Comparison of ENCODE assay signal across 8 mouse cellular contexts in genomic region chr3:87795336-87796277, GRCm38 (mm10). TPM values are rescaled to one million over a fixed set of nuclear protein-coding genes. Genes with fewer than 3 reads are reported as not detected.
DNase-seq lines count a peak whose midpoint lies in the region; ATAC-seq and TF ChIP-seq lines count a peak whose summit lies in the region.

No protein-coding gene starts in this region.

- TF ChIP-seq EP300 in stomach, postnatal 0 days (optimal IDR thresholded peaks at IDR 0.05): no peak

- H3K9ac ChIP-seq in liver, embryonic 11.5 days (ENCODE audit: low read depth, low read length): no peak overlapping the region
- H3K9ac ChIP-seq in stomach, postnatal 0 days (ENCODE audit: low read length): no peak overlapping the region

- H3K79me3 ChIP-seq in C2C12 (ENCODE audit: low read depth): no peaks in the 10 kb centered on the region

- no peak for TF ChIP-seq POLR2A in myocyte (IDR thresholded peaks at IDR 0.05; ENCODE audit: insufficient read length, low read depth)

- WGBS in liver, embryonic 11.5 days: 14% methylated on average over 33 of the region's 33 CpGs
- 16% methylated on average over 33 of the region's 33 CpGs for WGBS in stomach, postnatal 0 days

- no peaks in the 10 kb centered on the region for H3K9me3 ChIP-seq in liver, embryonic 11.5 days (ENCODE audit: control insufficient read depth, low read length)
- H3K9me3 ChIP-seq in stomach, postnatal 0 days (ENCODE audit: control insufficient read depth, low read length): no peaks in the 10 kb centered on the region

- H3ac ChIP-seq in C2C12 (ENCODE audit: control insufficient read depth, insufficient read length, low read depth) (no peak overlapping the region), myocyte (ENCODE audit: control insufficient read depth, insufficient read length) (no peak overlapping the region)

- H3K4me2 ChIP-seq in liver, embryonic 11.5 days: peak overlapping the region; percentile 60
- no peak overlapping the region for H3K4me2 ChIP-seq in myocyte (ENCODE audit: low read depth)
- H3K4me2 ChIP-seq in stomach, postnatal 0 days (replicated peaks; ENCODE audit: low read depth): peak overlapping the region; percentile 39

- no peak overlapping the region for H3K27ac ChIP-seq in liver, embryonic 11.5 days (ENCODE audit: low read depth, low read length)
- no peak overlapping the region for H3K27ac ChIP-seq in stomach, postnatal 0 days (replicated peaks)

- H3K36me3 ChIP-seq in C2C12 (ENCODE audit: control insufficient read depth, insufficient read depth) (no peaks in the 10 kb centered on the region), myocyte (ENCODE audit: control insufficient read depth, insufficient read depth) (no peaks in the 10 kb centered on the region)
- H3K36me3 ChIP-seq in liver, embryonic 11.5 days (ENCODE audit: control insufficient read depth, insufficient read depth, low read length): no peaks in the 10 kb centered on the region
- no peaks in the 10 kb centered on the region for H3K36me3 ChIP-seq in stomach, postnatal 0 days (ENCODE audit: control insufficient read depth, insufficient read depth, low read length)

- TF ChIP-seq CTCF in C2C12 (IDR thresholded peaks at IDR 0.05; ENCODE audit: control insufficient read depth, insufficient read depth, insufficient read length): no peak
- TF ChIP-seq CTCF in stomach, postnatal 0 days (IDR thresholded peaks at IDR 0.05; ENCODE audit: low read depth): peak; percentile 84

- H3K27me3 ChIP-seq in C2C12 (ENCODE audit: control insufficient read depth, insufficient read depth, insufficient read length) (peaks cover 96% of the 10 kb centered on the region), myocyte (ENCODE audit: control insufficient read depth, insufficient read depth, insufficient read length) (peaks cover 81% of the 10 kb centered on the region)
- H3K27me3 ChIP-seq in liver, embryonic 11.5 days (replicated peaks; ENCODE audit: control insufficient read depth, insufficient read depth, low read length): peaks cover 96% of the 10 kb centered on the region
- H3K27me3 ChIP-seq in stomach, postnatal 0 days (ENCODE audit: control insufficient read depth, insufficient read depth, low read length): peaks cover 14% of the 10 kb centered on the region

- ATAC-seq in activated CD4-positive, CD25-positive, alpha-beta regulatory T cell, adult 4 months: peak; percentile 52
- no peak for ATAC-seq in liver, embryonic 11.5 days (replicated peaks; ENCODE audit: low FRiP score)
- ATAC-seq in stomach, postnatal 0 days (ENCODE audit: low FRiP score, low TSS enrichment): peak; percentile 27; the same call in 1 of the 2 replicates

- DNase-seq in embryo, embryonic 10.5 days (ENCODE audit: low spot score): peak; percentile 88
- DNase-seq in gastrocnemius, postnatal 4 days (ENCODE audit: low spot score in 2 of 2): peak; percentile 60 to 72
- DNase-seq in kidney, adult 18-20 months: peak; percentile 65
- peak; percentile 64 for DNase-seq in liver, embryonic 11.5 days (ENCODE audit: low spot score)
- peak; percentile 74 for DNase-seq in stomach, postnatal 0 days (ENCODE audit: low spot score)

- H3K4me1 ChIP-seq in liver, embryonic 11.5 days (replicated peaks; ENCODE audit: control insufficient read depth, insufficient read depth, low read length): peaks cover 7% of the 10 kb centered on the region; the same call in 1 of the 2 replicates
- H3K4me1 ChIP-seq in stomach, postnatal 0 days (replicated peaks; ENCODE audit: control insufficient read depth, insufficient read depth): no peaks in the 10 kb centered on the region; the same call in 1 of the 2 replicates

- H3K4me3 ChIP-seq in C2C12 (ENCODE audit: insufficient read depth, poor library complexity, severe bottlenecking) (no peak overlapping the region), myocyte (no peak overlapping the region)
- peak overlapping the region; percentile 35 for H3K4me3 ChIP-seq in liver, embryonic 11.5 days (ENCODE audit: low read depth, low read length)
- H3K4me3 ChIP-seq in stomach, postnatal 0 days (ENCODE audit: low read depth, low read length): peak overlapping the region; percentile 25

- H3K79me2 ChIP-seq in C2C12 (ENCODE audit: control insufficient read depth, insufficient read depth) (no peaks in the 10 kb centered on the region), myocyte (ENCODE audit: control insufficient read depth, insufficient read depth) (no peaks in the 10 kb centered on the region)

TF ChIP-seq in C2C12, 6 proteins besides CTCF, POLR2A, EP300 and RAD21:
- TF ChIP-seq MYOD1 (IDR thresholded peaks at IDR 0.05; ENCODE audit: control insufficient read depth, insufficient read length, low read depth): no peak
- peak; percentile 71 for TF ChIP-seq CEBPB (IDR thresholded peaks at IDR 0.05; ENCODE audit: low read depth)
- no peak for TF ChIP-seq FOSL1 (IDR thresholded peaks at IDR 0.05; ENCODE audit: insufficient read depth, low read length, poor library complexity, severe bottlenecking)
TF ChIP-seq in C2C12: peak in this region for 1.

TF ChIP-seq in myocyte, 11 proteins besides CTCF, POLR2A, EP300 and RAD21:
- peak; percentile 60; the same call in 1 of the 2 replicates for TF ChIP-seq CEBPB (IDR thresholded peaks at IDR 0.05; ENCODE audit: insufficient read depth, poor library complexity, severe bottlenecking)
- TF ChIP-seq SRF (IDR thresholded peaks at IDR 0.05; ENCODE audit: control insufficient read depth, insufficient read length, low read depth): no peak

RNA-seq across cellular contexts. Expression of gene Ntrk1, which starts 0.6 kb away (rescaled TPM):
- polyA plus RNA-seq in C2C12 (2012; fragmentation: generic; extraction: Trizol) (not detected), myocyte (2012; fragmentation: generic; extraction: Trizol) (not detected)
- not detected for polyA plus RNA-seq in activated CD4-positive, CD25-positive, alpha-beta regulatory T cell, adult 4 months (2017; shearing (Covaris generic))
- total RNA-seq in gastrocnemius, postnatal 4 days (2021): under 1 TPM; 0.10 to 0.13 TPM
- 0.62 and 1.1 TPM in 2 replicates for polyA plus RNA-seq in liver, embryonic 11.5 days (2014; fragmentation: Nextera tagmentation; extraction: Ambion mirVana)
- 0.39 and 0.41 TPM in 2 replicates for polyA plus RNA-seq in stomach, postnatal 0 days (2015; fragmentation: Nextera tagmentation; extraction: Ambion mirVana)

RNA-seq across cellular contexts. Expression of gene Insrr, which starts 1.1 kb away (rescaled TPM):
- polyA plus RNA-seq in C2C12 (2012; fragmentation: generic; extraction: Trizol) (not detected), myocyte (2012; fragmentation: generic; extraction: Trizol) (not detected)
- polyA plus RNA-seq in activated CD4-positive, CD25-positive, alpha-beta regulatory T cell, adult 4 months (2017; shearing (Covaris generic)): under 1 TPM; 0.28 to 0.61 TPM
- total RNA-seq in gastrocnemius, postnatal 4 days (2021): under 1 TPM; 0.15 to 0.18 TPM
- polyA plus RNA-seq in liver, embryonic 11.5 days (2014; fragmentation: Nextera tagmentation; extraction: Ambion mirVana): 0.05 and 0.06 TPM in 2 replicates
- 0.18 and 0.19 TPM in 2 replicates for polyA plus RNA-seq in stomach, postnatal 0 days (2015; fragmentation: Nextera tagmentation; extraction: Ambion mirVana)

RNA-seq across cellular contexts. Expression of gene Pear1, which starts 28.5 kb away (rescaled TPM):
- polyA plus RNA-seq in C2C12 (2012; fragmentation: generic; extraction: Trizol) (1.7 TPM), myocyte (2012; fragmentation: generic; extraction: Trizol) (0.65 TPM)
- 10 to 100 TPM; 49.6 to 67.4 TPM for polyA plus RNA-seq in activated CD4-positive, CD25-positive, alpha-beta regulatory T cell, adult 4 months (2017; shearing (Covaris generic))
- total RNA-seq in gastrocnemius, postnatal 4 days (2021): 10 to 100 TPM; 20.8 to 26.2 TPM
- 15.5 and 18.4 TPM in 2 replicates for polyA plus RNA-seq in liver, embryonic 11.5 days (2014; fragmentation: Nextera tagmentation; extraction: Ambion mirVana)
- polyA plus RNA-seq in stomach, postnatal 0 days (2015; fragmentation: Nextera tagmentation; extraction: Ambion mirVana): 6.1 and 6.8 TPM in 2 replicates

RNA-seq across cellular contexts. Expression of gene Lrrc71, which starts 47.2 kb away (rescaled TPM):
- polyA plus RNA-seq in C2C12 (2012; fragmentation: generic; extraction: Trizol): 0.08 TPM
- under 1 TPM; 0.41 to 0.50 TPM for polyA plus RNA-seq in activated CD4-positive, CD25-positive, alpha-beta regulatory T cell, adult 4 months (2017; shearing (Covaris generic))
- under 1 TPM; 0.39 TPM for total RNA-seq in gastrocnemius, postnatal 4 days (2021)
- 0.23 TPM in 1 of 2 replicates, not detected in the other for polyA plus RNA-seq in liver, embryonic 11.5 days (2014; fragmentation: Nextera tagmentation; extraction: Ambion mirVana)
- polyA plus RNA-seq in myocyte (2012; fragmentation: generic; extraction: Trizol): 0.01 TPM
- polyA plus RNA-seq in stomach, postnatal 0 days (2015; fragmentation: Nextera tagmentation; extraction: Ambion mirVana): 0.29 and 0.38 TPM in 2 replicates

RNA-seq across cellular contexts. Expression of gene Sh2d2a, which starts 50.9 kb away (rescaled TPM):
- polyA plus RNA-seq in C2C12 (2012; fragmentation: generic; extraction: Trizol): 0.01 TPM
- 100 to 1,000 TPM; 203 to 239 TPM for polyA plus RNA-seq in activated CD4-positive, CD25-positive, alpha-beta regulatory T cell, adult 4 months (2017; shearing (Covaris generic))
- total RNA-seq in gastrocnemius, postnatal 4 days (2021): under 1 TPM in 1 of 2 experiments, not detected in 1; 0.16 TPM
- polyA plus RNA-seq in liver, embryonic 11.5 days (2014; fragmentation: Nextera tagmentation; extraction: Ambion mirVana): 0.13 and 0.15 TPM in 2 replicates
- not detected for polyA plus RNA-seq in myocyte (2012; fragmentation: generic; extraction: Trizol)
- polyA plus RNA-seq in stomach, postnatal 0 days (2015; fragmentation: Nextera tagmentation; extraction: Ambion mirVana): 0.08 and 0.11 TPM in 2 replicates

Comparison
In these comparisons a context has a peak if more than half of its experiments do, and no peak if none do; other contexts are left out.
1. H3K4me3 ChIP-seq: peak in liver, embryonic 11.5 days (single experiment) and stomach, postnatal 0 days (single experiment); none in C2C12 (single experiment) and myocyte (single experiment).
2. Peak in every context shown above with its lines, with median percentiles within 50 percentile points of each other: DNase-seq.